Mouse (Mus musculus): ENCODE measurements around the gene Zscan18. TPM values are rescaled to one million over a fixed set of nuclear protein-coding genes. Genes with fewer than 3 reads are reported as not detected.
"Not testable (repeated sequence)": the region's sequence is repeated elsewhere in the genome, so short reads cannot be mapped to it uniquely, and the experiment has no call there.

Zscan18 gene
- polyA plus RNA-seq, 1 experiment from 2014 or later = 30.9 TPM

DNA sequence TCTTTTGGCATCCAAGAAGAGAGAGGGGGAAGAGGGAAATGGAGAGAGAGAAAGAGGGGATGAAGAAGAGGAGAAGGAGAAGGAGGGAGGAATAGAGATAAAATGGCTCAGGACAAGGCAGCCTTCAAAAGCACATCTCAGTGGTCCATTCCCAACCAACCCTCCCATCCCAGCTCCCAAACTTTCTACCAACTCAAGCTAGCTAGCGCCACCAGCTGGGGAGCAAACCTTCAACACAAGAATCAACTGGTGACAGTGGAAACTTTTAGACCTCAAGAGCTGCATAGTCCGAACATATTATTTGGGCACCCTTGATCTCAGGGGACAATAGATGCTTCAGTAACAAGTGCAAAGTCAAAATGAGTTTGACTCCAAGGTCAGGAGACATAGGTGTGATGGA, 5.5 kb downstream of the Zscan18 start:
- no peak for ATAC-seq
- peaks cover 15% of the 10 kb centered on the region for H3K9me3 ChIP-seq (ENCODE audit: control insufficient read depth, low read length)
- WGBS = 78% methylated on average over 2 of the region's 2 CpGs
- H3K4me1 ChIP-seq (replicated peaks; ENCODE audit: control insufficient read depth, insufficient read depth, low read length) = peaks cover 9% of the 10 kb centered on the region
- H3K4me3 ChIP-seq (replicated peaks; ENCODE audit: low read length) = no peak overlapping the region
- H3K4me2 ChIP-seq (ENCODE audit: low read length) = no peak overlapping the region
- no peaks in the 10 kb centered on the region for H3K27me3 ChIP-seq (replicated peaks; ENCODE audit: control insufficient read depth, insufficient read depth, low read length)
- no peak overlapping the region for H3K9ac ChIP-seq (replicated peaks; ENCODE audit: low read depth, low read length)
- no peak overlapping the region for H3K27ac ChIP-seq (ENCODE audit: low read length)
- H3K36me3 ChIP-seq (ENCODE audit: control insufficient read depth, insufficient read depth) = peaks cover 10% of the 10 kb centered on the region

- WGBS = 91% methylated on average over 11 of the region's 11 CpGs
- H3K27ac ChIP-seq (ENCODE audit: low read length); H3K4me1 ChIP-seq (replicated peaks; ENCODE audit: control insufficient read depth, insufficient read depth, low read length); H3K4me3 ChIP-seq (replicated peaks; ENCODE audit: low read length); H3K36me3 ChIP-seq (ENCODE audit: control insufficient read depth, insufficient read depth); ATAC-seq; H3K27me3 ChIP-seq (replicated peaks; ENCODE audit: control insufficient read depth, insufficient read depth, low read length); H3K4me2 ChIP-seq (ENCODE audit: low read length); H3K9ac ChIP-seq (replicated peaks; ENCODE audit: low read depth, low read length): not testable (repeated sequence)
- peaks cover 11% of the 10 kb centered on the region for H3K9me3 ChIP-seq (ENCODE audit: control insufficient read depth, low read length)
Measured at GRCm38 (mm10) chr7:12792624-12793023, 10.8 kb downstream of the Zscan18 start.

- Histone ChIP-seq H3K9ac (replicated peaks; ENCODE audit: low read depth, low read length) (no peak overlapping the region), H3K9me3 (ENCODE audit: control insufficient read depth, low read length) (no peaks in the 10 kb centered on the region), H3K27me3 (replicated peaks; ENCODE audit: control insufficient read depth, insufficient read depth, low read length) (no peaks in the 10 kb centered on the region), H3K4me3 (replicated peaks; ENCODE audit: low read length) (no peak overlapping the region), H3K36me3 (ENCODE audit: control insufficient read depth, insufficient read depth) (no peaks in the 10 kb centered on the region), H3K27ac (ENCODE audit: low read length) (no peak overlapping the region), H3K4me1 (replicated peaks; ENCODE audit: control insufficient read depth, insufficient read depth, low read length) (no peaks in the 10 kb centered on the region), H3K4me2 (ENCODE audit: low read length) (no peak overlapping the region)
- 12% methylated on average over 5 of the region's 5 CpGs for WGBS
- ATAC-seq = peak; percentile 55; the same call in 1 of the 2 replicates
Measured at GRCm38 (mm10) chr7:12788025-12788424, 15.4 kb downstream of the Zscan18 start.

- no peak overlapping the region for H3K9ac ChIP-seq (replicated peaks; ENCODE audit: low read depth, low read length)
- H3K4me1 ChIP-seq (replicated peaks; ENCODE audit: control insufficient read depth, insufficient read depth, low read length) = no peaks in the 10 kb centered on the region
- H3K27ac ChIP-seq (ENCODE audit: low read length) = no peak overlapping the region
- no peak overlapping the region for H3K4me2 ChIP-seq (ENCODE audit: low read length)
- no peak for ATAC-seq
- no peaks in the 10 kb centered on the region for H3K36me3 ChIP-seq (ENCODE audit: control insufficient read depth, insufficient read depth)
- H3K9me3 ChIP-seq (ENCODE audit: control insufficient read depth, low read length) = no peaks in the 10 kb centered on the region
- no peak overlapping the region for H3K4me3 ChIP-seq (replicated peaks; ENCODE audit: low read length)
- no peaks in the 10 kb centered on the region for H3K27me3 ChIP-seq (replicated peaks; ENCODE audit: control insufficient read depth, insufficient read depth, low read length)
- 68% methylated on average over 6 of the region's 6 CpGs for WGBS
Measured at GRCm38 (mm10) chr7:12787333-12787732, 16.1 kb downstream of the Zscan18 start.

DNA sequence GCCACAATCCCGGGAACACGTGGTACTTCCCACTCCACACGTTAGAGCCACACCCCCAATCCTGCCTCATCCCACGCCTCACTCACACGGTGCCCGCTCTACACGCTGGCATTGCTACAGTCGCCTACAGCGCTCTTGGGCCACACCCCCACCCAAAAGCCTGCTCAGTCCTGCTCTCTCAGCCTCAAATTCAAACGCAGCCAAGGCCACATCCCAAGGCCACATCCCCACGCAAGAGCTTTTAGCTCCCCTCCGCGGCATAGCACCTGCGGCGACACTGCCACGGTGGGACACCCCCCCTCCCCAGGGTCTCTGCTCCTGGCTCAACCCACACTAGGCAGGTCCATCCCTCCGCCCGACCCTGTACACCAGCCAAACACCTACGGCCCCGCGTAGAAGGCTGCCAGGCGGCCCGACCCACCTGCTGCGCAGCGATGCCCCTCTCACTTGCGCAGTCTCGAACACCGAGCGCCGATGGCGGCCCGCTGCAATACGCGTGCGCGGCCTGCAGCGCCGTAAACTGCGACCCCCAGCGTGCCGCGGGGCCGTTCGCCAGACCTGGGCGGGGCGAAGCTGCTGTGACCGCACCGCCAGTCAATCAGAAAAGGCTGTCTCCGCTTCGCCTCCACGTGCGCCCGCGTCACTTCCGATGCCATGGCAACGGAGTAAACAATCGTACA, 23.1 kb downstream of the Zscan18 start:
- Histone ChIP-seq H3K27me3 (replicated peaks; ENCODE audit: control insufficient read depth, insufficient read depth, low read length) (no peaks in the 10 kb centered on the region), H3K9ac (replicated peaks; ENCODE audit: low read depth, low read length) (peak overlapping the region; percentile 81), H3K36me3 (ENCODE audit: control insufficient read depth, insufficient read depth) (peaks cover 2% of the 10 kb centered on the region), H3K9me3 (ENCODE audit: control insufficient read depth, low read length) (no peaks in the 10 kb centered on the region; the same call in 1 of the 2 replicates), H3K4me3 (replicated peaks; ENCODE audit: low read length) (peak overlapping the region; percentile 77), H3K4me1 (replicated peaks; ENCODE audit: control insufficient read depth, insufficient read depth, low read length) (peaks cover 16% of the 10 kb centered on the region), H3K27ac (ENCODE audit: low read length) (peak overlapping the region; percentile 67), H3K4me2 (ENCODE audit: low read length) (peak overlapping the region; percentile 95)
- WGBS = under 1% methylated on average over 57 of the region's 57 CpGs
- peak; percentile 94 for ATAC-seq

DNA sequence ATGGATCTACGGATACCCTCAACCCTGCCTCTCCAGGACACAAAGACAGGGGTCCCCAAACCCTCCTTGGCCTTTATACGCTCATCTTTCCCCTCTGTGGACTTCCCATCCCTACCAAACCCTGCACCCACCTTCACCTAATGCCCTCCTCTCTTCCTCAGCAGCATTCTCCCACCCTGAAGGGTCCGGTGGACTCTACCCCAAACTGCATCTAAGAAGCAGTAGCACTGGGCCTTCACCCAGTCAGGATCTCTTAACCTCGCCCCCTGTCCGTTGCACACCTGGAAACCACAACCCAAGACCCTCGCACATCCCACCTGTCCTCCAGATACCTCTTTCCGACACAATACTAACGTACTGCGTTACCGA, 23.7 kb downstream of the Zscan18 start:
- H3K4me1 ChIP-seq (replicated peaks; ENCODE audit: control insufficient read depth, insufficient read depth, low read length) = peaks cover 16% of the 10 kb centered on the region
- no peaks in the 10 kb centered on the region; the same call in 1 of the 2 replicates for H3K9me3 ChIP-seq (ENCODE audit: control insufficient read depth, low read length)
- peak overlapping the region; percentile 95 for H3K4me2 ChIP-seq (ENCODE audit: low read length)
- H3K9ac ChIP-seq (replicated peaks; ENCODE audit: low read depth, low read length) = peak overlapping the region; percentile 81
- WGBS = 15% methylated on average over 10 of the region's 10 CpGs
- no peak for ATAC-seq
- H3K4me3 ChIP-seq (replicated peaks; ENCODE audit: low read length) = peak overlapping the region; percentile 77
- no peak overlapping the region; the same call in 1 of the 2 replicates for H3K27ac ChIP-seq (ENCODE audit: low read length)
- peaks cover 7% of the 10 kb centered on the region for H3K36me3 ChIP-seq (ENCODE audit: control insufficient read depth, insufficient read depth)
- H3K27me3 ChIP-seq (replicated peaks; ENCODE audit: control insufficient read depth, insufficient read depth, low read length) = no peaks in the 10 kb centered on the region

GRCm38 (mm10) chr7:12779141-12779540, 24.3 kb downstream of the Zscan18 start:
- Histone ChIP-seq H3K27me3 (replicated peaks; ENCODE audit: control insufficient read depth, insufficient read depth, low read length) (no peaks in the 10 kb centered on the region), H3K4me3 (replicated peaks; ENCODE audit: low read length) (peak overlapping the region; percentile 77), H3K4me2 (ENCODE audit: low read length) (peak overlapping the region; percentile 95), H3K27ac (ENCODE audit: low read length) (no peak overlapping the region), H3K4me1 (replicated peaks; ENCODE audit: control insufficient read depth, insufficient read depth, low read length) (peaks cover 16% of the 10 kb centered on the region), H3K9ac (replicated peaks; ENCODE audit: low read depth, low read length) (no peak overlapping the region), H3K36me3 (ENCODE audit: control insufficient read depth, insufficient read depth) (peaks cover 13% of the 10 kb centered on the region), H3K9me3 (ENCODE audit: control insufficient read depth, low read length) (no peaks in the 10 kb centered on the region; the same call in 1 of the 2 replicates)
- no peak for ATAC-seq
- 81% methylated on average over 5 of the region's 5 CpGs for WGBS

GRCm38 (mm10) chr7:12774606-12775005, 28.8 kb downstream of the Zscan18 start:
- H3K4me3 ChIP-seq (replicated peaks; ENCODE audit: low read length) = no peak overlapping the region
- peak; percentile 78 for ATAC-seq
- peaks cover 8% of the 10 kb centered on the region for H3K4me1 ChIP-seq (replicated peaks; ENCODE audit: control insufficient read depth, insufficient read depth, low read length)
- no peak overlapping the region for H3K27ac ChIP-seq (ENCODE audit: low read length)
- WGBS = 72% methylated on average over 1 of the region's 1 CpGs
- H3K9ac ChIP-seq (replicated peaks; ENCODE audit: low read depth, low read length) = no peak overlapping the region
- H3K27me3 ChIP-seq (replicated peaks; ENCODE audit: control insufficient read depth, insufficient read depth, low read length) = no peaks in the 10 kb centered on the region
- peaks cover 20% of the 10 kb centered on the region for H3K36me3 ChIP-seq (ENCODE audit: control insufficient read depth, insufficient read depth)
- no peaks in the 10 kb centered on the region; the same call in 1 of the 2 replicates for H3K9me3 ChIP-seq (ENCODE audit: control insufficient read depth, low read length)
- no peak overlapping the region for H3K4me2 ChIP-seq (ENCODE audit: low read length)

GRCm38 (mm10) chr7:12774111-12774510, 29.3 kb downstream of the Zscan18 start:
- ATAC-seq = peak; percentile 38
- 80% methylated on average over 9 of the region's 9 CpGs for WGBS

More at GRCm38 (mm10) chr7:12774111-12774510, 29.3 kb downstream of the Zscan18 start:
- Histone ChIP-seq H3K4me2 (ENCODE audit: low read length) (no peak overlapping the region), H3K36me3 (ENCODE audit: control insufficient read depth, insufficient read depth) (peaks cover 21% of the 10 kb centered on the region), H3K27me3 (replicated peaks; ENCODE audit: control insufficient read depth, insufficient read depth, low read length) (no peaks in the 10 kb centered on the region), H3K4me3 (replicated peaks; ENCODE audit: low read length) (no peak overlapping the region), H3K4me1 (replicated peaks; ENCODE audit: control insufficient read depth, insufficient read depth, low read length) (peaks cover 3% of the 10 kb centered on the region), H3K9ac (replicated peaks; ENCODE audit: low read depth, low read length) (no peak overlapping the region), H3K27ac (ENCODE audit: low read length) (no peak overlapping the region), H3K9me3 (ENCODE audit: control insufficient read depth, low read length) (no peaks in the 10 kb centered on the region; the same call in 1 of the 2 replicates)

All from forebrain, embryonic 16.5 days (tissue).